Mouse (Mus musculus) heart, adult 2 months (tissue): ENCODE data around the gene Cyp46a1. TPM values are rescaled to one million over a fixed set of nuclear protein-coding genes. Genes with fewer than 3 reads are reported as not detected.
A peak's percentile ranks its signal among the peaks of the same experiment; 100 is the strongest.

ENCODE experiments used
- DNase-seq, 2 experiments: peaks; one replicate each; pipeline ENCODE4 v3.0.0; 2021
- H3K27ac ChIP-seq: fragments of 200-600 bp; 2 replicates; pipeline ENCODE4 v1.8.1; 2022
- H3K27me3 ChIP-seq: fragments of 200-500 bp; 2 replicates; pipeline ENCODE4 v1.6.1; 2012; ENCODE audit warnings: mild to moderate bottlenecking, low read length, inconsistent platforms, mixed read lengths; ENCODE audit not compliant: control insufficient read depth, insufficient read depth
- H3K36me3 ChIP-seq: fragments of 200-500 bp; 2 replicates; pipeline ENCODE4 v1.6.1; 2012; ENCODE audit warnings: low read length, inconsistent platforms; ENCODE audit not compliant: control insufficient read depth, insufficient read depth
- H3K4me1 ChIP-seq: fragments of 200-500 bp; 2 replicates; pipeline ENCODE4 v1.6.1; 2011; ENCODE audit warnings: low read length; ENCODE audit not compliant: control insufficient read depth, insufficient read depth
- H3K4me3 ChIP-seq: fragments of 200-600 bp; 2 replicates; pipeline ENCODE4 v1.8.1; 2022
- H3K79me2 ChIP-seq: fragments of 200-500 bp; replicated peaks from 2 replicates; pipeline ENCODE4 v1.6.1; 2012; ENCODE audit warnings: mild to moderate bottlenecking, inconsistent platforms, low read length, moderate library complexity, mixed read lengths; ENCODE audit not compliant: control insufficient read depth, insufficient read depth
- H3K9ac ChIP-seq: fragments of 200-500 bp; 2 replicates; pipeline ENCODE4 v1.6.1; 2012; ENCODE audit warnings: low read depth, mild to moderate bottlenecking, control low read depth, inconsistent platforms, low read length, mixed read lengths
- CTCF ChIP-seq: fragments of 200-600 bp; IDR thresholded peaks from 2 replicates; pipeline ENCODE4 v1.8.1; 2022; ENCODE audit warnings: antibody characterized with exemption, mild to moderate bottlenecking, moderate library complexity
- EP300 ChIP-seq: fragments of 200-500 bp; IDR thresholded peaks from 2 replicates; pipeline ENCODE4 v1.6.1; 2011; ENCODE audit warnings: low read depth, low read length, control low read depth; ENCODE audit not compliant: insufficient read depth
- POLR2A ChIP-seq: fragments of 200-500 bp; IDR thresholded peaks from 2 replicates; pipeline ENCODE4 v1.6.1; 2011; ENCODE audit warnings: mild to moderate bottlenecking, low read depth, low read length, control low read depth; ENCODE audit not compliant: insufficient read depth
- WGBS: fragments of 180-500 bp; shearing (Covaris S2); methylation state at CpG from one replicate; pipeline ENCODE4 v1.1.7; 2018; 5-methylcytosine and 5-hydroxymethylcytosine counted together
- intact Hi-C: fragments of 180-260 bp; cut with DNase I; formaldehyde crosslinking; loops from one replicate; pipeline ENCODE4 v1.15.1; 2025
- polyA plus RNA-seq: library from polyadenylated mRNA; depleted of rRNA; stranded (reverse); fragments of >200 nt; gene quantifications from 2 replicates; pipeline ENCODE4 v1.2.3, GENCODE M21; 2012
- total RNA-seq, 2 experiments: library from RNA; stranded (reverse); gene quantifications; 2 replicates each; pipeline ENCODE4 v1.2.3; 2021

The Cyp46a1 gene
- total and polyA plus RNA-seq, 3 experiments = 0.41 to 1.3 (median 0.47) TPM

- intact Hi-C loops = no loop called here
- no peak overlapping the region for H3K4me3 ChIP-seq
- no peak overlapping the region for H3K27ac ChIP-seq
- H3K9ac ChIP-seq = no peak overlapping the region
- no peak for TF ChIP-seq CTCF
- no peak for TF ChIP-seq EP300
- TF ChIP-seq POLR2A = no peak
- DNase-seq = no peak
- no peaks in the 10 kb centered on the region for H3K79me2 ChIP-seq
- H3K27me3 ChIP-seq = no peaks in the 10 kb centered on the region
- H3K36me3 ChIP-seq = no peaks in the 10 kb centered on the region
- 84% methylated on average over 3 of the region's 3 CpGs for WGBS
- peaks cover 18% of the 10 kb centered on the region for H3K4me1 ChIP-seq
Measured at GRCm38 (mm10) chr12:108389718-108390117, 55.5 kb downstream of the Cyp46a1 start.

GRCm38 (mm10) chr12:108392254-108393044, 58.3 kb downstream of the Cyp46a1 start:
- Histone ChIP-seq H3K27me3 (no peaks in the 10 kb centered on the region), H3K79me2 (no peaks in the 10 kb centered on the region), H3K4me3 (no peak overlapping the region), H3K9ac (no peak overlapping the region), H3K27ac (peak overlapping the region; percentile 83), H3K4me1 (peaks cover 16% of the 10 kb centered on the region), H3K36me3 (no peaks in the 10 kb centered on the region)
- intact Hi-C loops = loop anchor here (2.0 kb wide), 1 partner anchor 22 kb away; the partner anchor contains the start of gene Eml1
- peak; percentile 49 to 62 for DNase-seq
- TF ChIP-seq CTCF (no peak), EP300 (peak; percentile 51; the same call in 1 of the 2 replicates), POLR2A (no peak)
- 49% methylated on average over 12 of the region's 12 CpGs for WGBS

GRCm38 (mm10) chr12:108393082-108393481, 58.9 kb downstream of the Cyp46a1 start:
- Histone ChIP-seq H3K79me2 (no peaks in the 10 kb centered on the region), H3K4me3 (no peak overlapping the region), H3K27ac (peak overlapping the region; percentile 83), H3K4me1 (peaks cover 16% of the 10 kb centered on the region), H3K27me3 (no peaks in the 10 kb centered on the region), H3K9ac (peak overlapping the region; percentile 7; the same call in 1 of the 2 replicates), H3K36me3 (no peaks in the 10 kb centered on the region)
- DNase-seq = no peak
- no peak for TF ChIP-seq POLR2A
- no peak for TF ChIP-seq CTCF
- intact Hi-C loops = loop anchor here (2.0 kb wide), 1 partner anchor 22 kb away; the partner anchor contains the start of gene Eml1
- whole genome bisulfite sequencing = 32% methylated on average over 4 of the region's 4 CpGs

- no peak overlapping the region for H3K4me3 ChIP-seq
- no peaks in the 10 kb centered on the region for H3K27me3 ChIP-seq
- TF ChIP-seq POLR2A (peak; percentile 37; the same call in 1 of the 2 replicates), EP300 (peak; percentile 60; the same call in 1 of the 2 replicates), CTCF (no peak)
- no peaks in the 10 kb centered on the region for H3K79me2 ChIP-seq
- peak; percentile 93 to 94 for DNase-seq
- intact Hi-C loops = loop anchor here (2.0 kb wide), 1 partner anchor 23 kb away; the partner anchor contains the start of gene Eml1
- H3K4me1 ChIP-seq = peaks cover 16% of the 10 kb centered on the region
- whole genome bisulfite sequencing = 20% methylated on average over 4 of the region's 4 CpGs
- peak overlapping the region; percentile 83 for H3K27ac ChIP-seq
- no peaks in the 10 kb centered on the region for H3K36me3 ChIP-seq
- H3K9ac ChIP-seq = peak overlapping the region; percentile 56; the same call in 1 of the 2 replicates
Measured at GRCm38 (mm10) chr12:108393637-108394036, 59.5 kb downstream of the Cyp46a1 start.

GRCm38 (mm10) chr12:108394534-108395284, 60.5 kb downstream of the Cyp46a1 start:
- Histone ChIP-seq H3K4me3 (no peak overlapping the region), H3K4me1 (peaks cover 18% of the 10 kb centered on the region), H3K27ac (no peak overlapping the region), H3K36me3 (no peaks in the 10 kb centered on the region), H3K9ac (no peak overlapping the region), H3K79me2 (no peaks in the 10 kb centered on the region), H3K27me3 (no peaks in the 10 kb centered on the region)
- 92% methylated on average over 17 of the region's 17 CpGs for WGBS
- intact Hi-C loops = no loop called here
- TF ChIP-seq EP300 (no peak), CTCF (no peak), POLR2A (no peak)
- no peak for DNase-seq
